Mouse (Mus musculus): Measurements from ENCODE around the gene Rad23a. TPM values are rescaled to one million over a fixed set of nuclear protein-coding genes. Genes with fewer than 3 reads are reported as not detected.

The Rad23a gene
- total and polyA plus RNA-seq, 3 experiments = 77.3 to 87.6 (median 85.1) TPM

GRCm38 (mm10) chr8:84877297-84878035, 37.0 kb upstream of the Rad23a start:
- intact Hi-C loops (cut with DNase I) = no loop called here

DNA sequence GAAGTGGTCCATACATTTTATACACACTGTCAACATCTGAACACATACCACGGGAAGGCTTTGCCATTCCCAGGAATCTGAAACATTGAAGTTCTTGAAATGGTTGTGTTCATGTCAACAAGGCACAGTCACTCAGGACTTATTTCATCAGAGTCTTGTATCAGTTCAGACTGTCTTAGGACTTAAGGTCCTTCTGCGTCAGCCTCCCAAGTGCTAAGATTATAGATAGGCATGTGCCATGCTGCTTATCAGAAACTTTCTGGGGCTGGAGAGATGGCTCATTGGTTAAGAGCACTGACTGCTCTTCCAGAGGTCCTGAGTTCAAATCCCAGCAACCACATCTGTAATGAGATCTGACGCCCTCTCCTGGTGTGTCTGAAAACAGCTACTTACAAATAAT, 33.9 kb upstream of the Rad23a start:
- TF ChIP-seq POLR2A (IDR thresholded peaks at IDR 0.05; ENCODE audit: insufficient read depth, low read depth, low read length) (no peak), EP300 (IDR thresholded peaks at IDR 0.05; ENCODE audit: insufficient read depth, low read depth, low read length) (no peak), CTCF (IDR thresholded peaks at IDR 0.05) (no peak)
- H3K36me3 ChIP-seq (ENCODE audit: control insufficient read depth, insufficient read depth, low read length) = no peaks in the 10 kb centered on the region
- no peak for DNase-seq
- H3K27ac ChIP-seq = no peak overlapping the region
- intact Hi-C loops (cut with DNase I) = no loop called here
- 93% methylated on average over 3 of the region's 3 CpGs for WGBS
- H3K4me1 ChIP-seq (ENCODE audit: control insufficient read depth, insufficient read depth, low read length) = peaks cover 3% of the 10 kb centered on the region; the same call in 1 of the 2 replicates
- H3K9ac ChIP-seq (ENCODE audit: low read depth, low read length) = no peak overlapping the region
- H3K79me2 ChIP-seq (replicated peaks; ENCODE audit: control insufficient read depth, insufficient read depth, low read length) = no peaks in the 10 kb centered on the region
- no peak overlapping the region for H3K4me3 ChIP-seq
- H3K27me3 ChIP-seq (ENCODE audit: control insufficient read depth, insufficient read depth, low read length) = no peaks in the 10 kb centered on the region

More at GRCm38 (mm10) chr8:84877297-84878035, 37.0 kb upstream of the Rad23a start:
- no peak for DNase-seq
- H3K9ac ChIP-seq (ENCODE audit: low read depth, low read length) = no peak overlapping the region
- H3K27me3 ChIP-seq (ENCODE audit: control insufficient read depth, insufficient read depth, low read length) = no peaks in the 10 kb centered on the region
- H3K27ac ChIP-seq = no peak overlapping the region
- H3K36me3 ChIP-seq (ENCODE audit: control insufficient read depth, insufficient read depth, low read length) = no peaks in the 10 kb centered on the region
- H3K79me2 ChIP-seq (replicated peaks; ENCODE audit: control insufficient read depth, insufficient read depth, low read length) = no peaks in the 10 kb centered on the region
- 74% methylated on average over 3 of the region's 3 CpGs for WGBS
- TF ChIP-seq POLR2A (IDR thresholded peaks at IDR 0.05; ENCODE audit: insufficient read depth, low read depth, low read length) = no peak
- H3K4me1 ChIP-seq (ENCODE audit: control insufficient read depth, insufficient read depth, low read length) = no peaks in the 10 kb centered on the region
- no peak overlapping the region for H3K4me3 ChIP-seq

DNA sequence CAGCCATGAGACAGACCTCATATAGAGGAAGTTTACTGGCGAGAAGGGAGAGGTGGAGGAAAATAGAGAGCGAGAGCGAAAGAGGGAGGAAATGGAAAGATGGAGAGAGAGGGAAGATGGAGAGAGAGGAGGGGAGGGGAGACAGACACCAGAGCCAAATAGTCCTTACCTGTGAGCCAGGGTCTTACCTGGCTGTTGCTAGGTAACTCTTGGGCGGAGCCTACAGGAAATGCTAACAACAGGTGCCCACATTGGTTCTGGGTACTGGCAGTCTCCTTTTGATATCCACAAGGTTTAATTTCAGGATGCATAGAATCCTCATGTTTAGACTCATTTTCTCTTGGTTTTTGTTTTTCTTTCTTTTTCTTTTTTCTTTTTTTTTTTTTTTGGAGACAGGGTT, 32.6 kb upstream of the Rad23a start:
- no peaks in the 10 kb centered on the region for H3K79me2 ChIP-seq (replicated peaks; ENCODE audit: control insufficient read depth, insufficient read depth, low read length)
- H3K9ac ChIP-seq (ENCODE audit: low read depth, low read length) = no peak overlapping the region
- H3K27ac ChIP-seq = no peak overlapping the region
- intact Hi-C loops (cut with DNase I) = no loop called here
- no peak for DNase-seq
- TF ChIP-seq CTCF (IDR thresholded peaks at IDR 0.05) = no peak
- no peak for TF ChIP-seq EP300 (IDR thresholded peaks at IDR 0.05; ENCODE audit: insufficient read depth, low read depth, low read length)
- TF ChIP-seq POLR2A (IDR thresholded peaks at IDR 0.05; ENCODE audit: insufficient read depth, low read depth, low read length) = no peak
- H3K27me3 ChIP-seq (ENCODE audit: control insufficient read depth, insufficient read depth, low read length) = no peaks in the 10 kb centered on the region
- H3K4me3 ChIP-seq = no peak overlapping the region
- 82% methylated on average over 4 of the region's 4 CpGs for WGBS
- H3K36me3 ChIP-seq (ENCODE audit: control insufficient read depth, insufficient read depth, low read length) = no peaks in the 10 kb centered on the region
- peaks cover 3% of the 10 kb centered on the region; the same call in 1 of the 2 replicates for H3K4me1 ChIP-seq (ENCODE audit: control insufficient read depth, insufficient read depth, low read length)

DNA sequence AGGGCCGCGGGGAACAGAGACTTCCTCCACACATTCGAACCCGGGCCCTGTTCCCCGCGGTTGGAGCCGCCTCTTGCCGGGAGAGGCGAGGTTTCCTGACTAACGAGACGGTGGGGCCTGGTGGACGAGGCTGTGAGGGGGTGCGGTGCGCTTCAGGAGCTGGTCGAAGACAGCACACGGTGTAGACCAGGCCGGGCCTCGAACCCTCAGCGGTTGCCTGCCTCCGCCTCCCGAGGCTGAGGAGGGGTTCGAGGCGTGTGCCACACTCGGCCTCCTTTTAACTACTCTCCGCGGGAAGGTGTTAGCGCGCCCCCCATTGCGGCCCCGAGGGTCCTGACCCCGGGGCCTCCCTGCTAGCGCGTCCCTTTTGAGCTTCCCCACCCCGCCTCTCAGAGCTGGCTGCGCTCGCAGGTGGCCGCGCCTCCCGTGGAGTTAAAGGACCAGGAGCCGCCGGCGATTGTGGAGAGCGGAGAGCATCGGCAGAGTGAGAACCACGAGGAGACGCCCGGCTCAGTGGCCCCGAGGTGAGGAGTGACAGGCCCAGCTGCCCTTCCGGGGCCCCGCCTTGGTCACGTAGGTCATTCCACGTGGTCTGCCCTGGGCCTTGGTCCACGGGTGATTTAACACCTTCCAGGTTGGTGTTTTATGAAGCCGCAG, 32.0 kb upstream of the Rad23a start:
- TF ChIP-seq CTCF (IDR thresholded peaks at IDR 0.05) (no peak), POLR2A (IDR thresholded peaks at IDR 0.05; ENCODE audit: insufficient read depth, low read depth, low read length) (no peak), EP300 (IDR thresholded peaks at IDR 0.05; ENCODE audit: insufficient read depth, low read depth, low read length) (no peak)
- H3K27me3 ChIP-seq (ENCODE audit: control insufficient read depth, insufficient read depth, low read length) = no peaks in the 10 kb centered on the region
- 3% methylated on average over 54 of the region's 54 CpGs for WGBS
- H3K27ac ChIP-seq = no peak overlapping the region
- peak overlapping the region; percentile 48 for H3K9ac ChIP-seq (ENCODE audit: low read depth, low read length)
- peak; percentile 29 to 34 for DNase-seq
- peak overlapping the region; percentile 50 for H3K4me3 ChIP-seq
- intact Hi-C loops (cut with DNase I) = no loop called here
- no peaks in the 10 kb centered on the region for H3K36me3 ChIP-seq (ENCODE audit: control insufficient read depth, insufficient read depth, low read length)
- no peaks in the 10 kb centered on the region for H3K79me2 ChIP-seq (replicated peaks; ENCODE audit: control insufficient read depth, insufficient read depth, low read length)
- peaks cover 3% of the 10 kb centered on the region; the same call in 1 of the 2 replicates for H3K4me1 ChIP-seq (ENCODE audit: control insufficient read depth, insufficient read depth, low read length)

DNA sequence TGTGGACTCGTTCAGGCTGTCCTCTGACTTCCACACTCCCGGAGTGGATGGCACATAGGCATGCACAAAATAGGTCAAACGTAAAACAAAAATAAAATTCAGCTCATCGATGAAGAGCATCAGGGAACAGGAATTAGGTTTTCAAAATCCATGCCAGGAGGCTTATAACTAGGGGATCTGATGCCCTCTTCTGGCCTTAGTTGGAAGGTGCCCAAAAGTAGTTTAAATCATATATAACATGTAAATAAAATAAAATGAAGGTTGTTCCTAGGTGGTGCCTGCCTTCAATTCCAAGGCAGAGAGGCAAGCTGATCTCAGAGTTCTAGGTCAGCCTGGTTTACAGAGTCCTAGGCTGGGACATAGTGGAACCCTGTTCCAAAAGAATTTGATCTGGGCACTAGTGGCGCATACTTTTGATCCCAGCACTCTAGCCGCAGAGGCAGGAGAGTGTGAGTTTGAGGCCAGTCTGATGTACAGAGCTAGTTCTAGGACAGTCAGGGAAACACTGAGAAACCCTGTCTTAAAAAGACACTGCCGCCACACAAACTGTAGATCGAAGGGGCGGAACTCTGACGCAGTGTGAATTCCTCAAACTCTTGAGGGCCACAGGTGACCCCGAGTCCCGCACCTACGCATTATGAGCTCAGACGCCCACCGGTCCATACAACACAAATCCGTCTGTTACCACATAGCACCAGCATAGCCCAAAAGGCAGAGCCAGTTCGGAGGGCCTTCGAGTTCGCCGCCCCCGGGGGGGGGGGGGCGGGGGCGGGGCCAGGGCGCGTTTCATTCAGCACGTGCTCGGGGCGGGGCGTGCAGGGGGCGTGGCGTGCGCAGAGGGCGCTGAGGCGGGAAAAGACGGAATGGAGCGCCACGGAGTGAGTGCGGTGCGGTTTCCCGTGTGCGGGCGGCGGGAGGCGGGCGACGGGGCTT, 31.2 kb upstream of the Rad23a start, which contains the start of gene Syce2:
Gene Syce2 (plus strand): TSS at position 736 of the 933 bp plus-strand sequence.
- Histone ChIP-seq H3K27ac (no peak within 1 kb of the TSS), H3K4me3 (peak within 1 kb of the TSS; percentile 50), H3K27me3 (ENCODE audit: control insufficient read depth, insufficient read depth, low read length) (no peaks in the 10 kb centered on the region), H3K36me3 (ENCODE audit: control insufficient read depth, insufficient read depth, low read length) (no peaks in the 10 kb centered on the region), H3K79me2 (replicated peaks; ENCODE audit: control insufficient read depth, insufficient read depth, low read length) (no peaks in the 10 kb centered on the region), H3K4me1 (ENCODE audit: control insufficient read depth, insufficient read depth, low read length) (peaks cover 3% of the 10 kb centered on the region; the same call in 1 of the 2 replicates), H3K9ac (ENCODE audit: low read depth, low read length) (peak within 1 kb of the TSS; percentile 48)
- intact Hi-C loops (cut with DNase I) = no loop called here
- TF ChIP-seq EP300 (IDR thresholded peaks at IDR 0.05; ENCODE audit: insufficient read depth, low read depth, low read length) (no peak), CTCF (IDR thresholded peaks at IDR 0.05) (peak; percentile 50), POLR2A (IDR thresholded peaks at IDR 0.05; ENCODE audit: insufficient read depth, low read depth, low read length) (no peak)
- peak; percentile 83 to 85 for DNase-seq
- WGBS = 12% methylated on average over 44 of the region's 46 CpGs

Measured in heart, adult 2 months (tissue).